Mouse (Mus musculus) bone marrow macrophage, adult 2 months (primary cell): Measurements from ENCODE around the gene Idh3a.

Experiments
- CTCF ChIP-seq: IDR thresholded peaks from 2 replicates; pipeline ENCODE4 v1.5.1; 2012; ENCODE audit warnings: low read depth, mild to moderate bottlenecking, low read length, moderate library complexity
- POLR2A ChIP-seq: IDR thresholded peaks from 2 replicates; pipeline ENCODE4 v1.6.1; 2012; ENCODE audit warnings: mild to moderate bottlenecking, low read depth, low read length, borderline replicate concordance

- no peak for TF ChIP-seq CTCF
- no peak for TF ChIP-seq POLR2A
Observed at GRCm38 (mm10) chr9:54568732-54569131, 17.4 kb upstream of the Idh3a start.
